Mouse (Mus musculus): ENCODE measurements around the gene Cyp1a1. TPM values are rescaled to one million over a fixed set of nuclear protein-coding genes. Genes with fewer than 3 reads are reported as not detected.

The Cyp1a1 gene
- polyA plus RNA-seq, 1 experiment: 37.7 TPM

GRCm38 (mm10) chr9:57666536-57666935 is 21.2 kb upstream of the Cyp1a1 start:
- no peak for TF ChIP-seq POLR2A (IDR thresholded peaks at IDR 0.05; ENCODE audit: borderline replicate concordance, extremely low read depth, low read depth, low read length)
- no peak for TF ChIP-seq CTCF (IDR thresholded peaks at IDR 0.05; ENCODE audit: insufficient read depth, low read length)
- H3K4me1 ChIP-seq (ENCODE audit: control insufficient read depth, insufficient read depth, low read length): peaks cover 18% of the 10 kb centered on the region
- no peak for DNase-seq
- H3K4me3 ChIP-seq (replicated peaks; ENCODE audit: extremely low read depth, low read depth, low read length): no peak overlapping the region
- 72% methylated on average over 8 of the region's 8 CpGs for WGBS

- Histone ChIP-seq H3K4me3 (replicated peaks; ENCODE audit: extremely low read depth, low read depth, low read length) (no peak overlapping the region), H3K4me1 (ENCODE audit: control insufficient read depth, insufficient read depth, low read length) (peaks cover 19% of the 10 kb centered on the region)
- WGBS: 60% methylated on average over 3 of the region's 3 CpGs
- DNase-seq: no peak
- no peak for TF ChIP-seq CTCF (IDR thresholded peaks at IDR 0.05; ENCODE audit: insufficient read depth, low read length)
- no peak for TF ChIP-seq POLR2A (IDR thresholded peaks at IDR 0.05; ENCODE audit: borderline replicate concordance, extremely low read depth, low read depth, low read length)
Observed at GRCm38 (mm10) chr9:57667136-57667535, 20.6 kb upstream of the Cyp1a1 start.

GRCm38 (mm10) chr9:57667817-57668216 is 19.9 kb upstream of the Cyp1a1 start:
- no peak for DNase-seq
- WGBS: 45% methylated on average over 11 of the region's 11 CpGs
- peaks cover 19% of the 10 kb centered on the region for H3K4me1 ChIP-seq (ENCODE audit: control insufficient read depth, insufficient read depth, low read length)
- H3K4me3 ChIP-seq (replicated peaks; ENCODE audit: extremely low read depth, low read depth, low read length): no peak overlapping the region
- TF ChIP-seq POLR2A (IDR thresholded peaks at IDR 0.05; ENCODE audit: borderline replicate concordance, extremely low read depth, low read depth, low read length) (peak; percentile 52; the same call in 1 of the 2 replicates), CTCF (IDR thresholded peaks at IDR 0.05; ENCODE audit: insufficient read depth, low read length) (no peak)

GRCm38 (mm10) chr9:57668277-57668676 is 19.5 kb upstream of the Cyp1a1 start:
- Histone ChIP-seq H3K4me3 (replicated peaks; ENCODE audit: extremely low read depth, low read depth, low read length) (no peak overlapping the region), H3K4me1 (ENCODE audit: control insufficient read depth, insufficient read depth, low read length) (peaks cover 19% of the 10 kb centered on the region)
- 11% methylated on average over 1 of the region's 1 CpGs for WGBS
- TF ChIP-seq POLR2A (IDR thresholded peaks at IDR 0.05; ENCODE audit: borderline replicate concordance, extremely low read depth, low read depth, low read length) (no peak), CTCF (IDR thresholded peaks at IDR 0.05; ENCODE audit: insufficient read depth, low read length) (no peak)
- DNase-seq: no peak

GRCm38 (mm10) chr9:57669566-57669965 is 18.2 kb upstream of the Cyp1a1 start:
- no peak overlapping the region for H3K4me3 ChIP-seq (replicated peaks; ENCODE audit: extremely low read depth, low read depth, low read length)
- WGBS: 76% methylated on average over 3 of the region's 3 CpGs
- DNase-seq: no peak
- TF ChIP-seq CTCF (IDR thresholded peaks at IDR 0.05; ENCODE audit: insufficient read depth, low read length): no peak
- no peak for TF ChIP-seq POLR2A (IDR thresholded peaks at IDR 0.05; ENCODE audit: borderline replicate concordance, extremely low read depth, low read depth, low read length)
- H3K4me1 ChIP-seq (ENCODE audit: control insufficient read depth, insufficient read depth, low read length): peaks cover 19% of the 10 kb centered on the region

GRCm38 (mm10) chr9:57671037-57671436 is 16.7 kb upstream of the Cyp1a1 start:
- DNase-seq: no peak
- TF ChIP-seq POLR2A (IDR thresholded peaks at IDR 0.05; ENCODE audit: borderline replicate concordance, extremely low read depth, low read depth, low read length) (no peak), CTCF (IDR thresholded peaks at IDR 0.05; ENCODE audit: insufficient read depth, low read length) (no peak)
- no peak overlapping the region for H3K4me3 ChIP-seq (replicated peaks; ENCODE audit: extremely low read depth, low read depth, low read length)
- H3K4me1 ChIP-seq (ENCODE audit: control insufficient read depth, insufficient read depth, low read length): peaks cover 19% of the 10 kb centered on the region
- 93% methylated on average over 4 of the region's 4 CpGs for WGBS

GRCm38 (mm10) chr9:57671500-57671899 is 16.2 kb upstream of the Cyp1a1 start:
- TF ChIP-seq POLR2A (IDR thresholded peaks at IDR 0.05; ENCODE audit: borderline replicate concordance, extremely low read depth, low read depth, low read length) (no peak), CTCF (IDR thresholded peaks at IDR 0.05; ENCODE audit: insufficient read depth, low read length) (no peak)
- DNase-seq: no peak
- Histone ChIP-seq H3K4me1 (ENCODE audit: control insufficient read depth, insufficient read depth, low read length) (peaks cover 17% of the 10 kb centered on the region), H3K4me3 (replicated peaks; ENCODE audit: extremely low read depth, low read depth, low read length) (no peak overlapping the region)
- WGBS: 66% methylated on average over 5 of the region's 5 CpGs

GRCm38 (mm10) chr9:57681411-57681810 is 6.3 kb upstream of the Cyp1a1 start:
- Histone ChIP-seq H3K4me3 (replicated peaks; ENCODE audit: extremely low read depth, low read depth, low read length) (no peak overlapping the region), H3K4me1 (ENCODE audit: control insufficient read depth, insufficient read depth, low read length) (no peaks in the 10 kb centered on the region)
- no peak for DNase-seq
- 82% methylated on average over 10 of the region's 10 CpGs for WGBS
- TF ChIP-seq CTCF (IDR thresholded peaks at IDR 0.05; ENCODE audit: insufficient read depth, low read length) (no peak), POLR2A (IDR thresholded peaks at IDR 0.05; ENCODE audit: borderline replicate concordance, extremely low read depth, low read depth, low read length) (no peak)

- H3K4me3 ChIP-seq (replicated peaks; ENCODE audit: extremely low read depth, low read depth, low read length): no peak within 1 kb of the TSS
- no peaks in the 10 kb centered on the region for H3K4me1 ChIP-seq (ENCODE audit: control insufficient read depth, insufficient read depth, low read length)
- WGBS: 81% methylated on average over 5 of the region's 5 CpGs
- DNase-seq: no peak
- TF ChIP-seq POLR2A (IDR thresholded peaks at IDR 0.05; ENCODE audit: borderline replicate concordance, extremely low read depth, low read depth, low read length): no peak
- TF ChIP-seq CTCF (IDR thresholded peaks at IDR 0.05; ENCODE audit: insufficient read depth, low read length): no peak
Observed at GRCm38 (mm10) chr9:57683520-57683919, 4.2 kb upstream of the Cyp1a1 start, which contains the start of gene Cyp1a2. Gene Cyp1a2 (minus strand): TSS chr9:57683703.

- 88% methylated on average over 5 of the region's 5 CpGs for WGBS
- TF ChIP-seq POLR2A (IDR thresholded peaks at IDR 0.05; ENCODE audit: borderline replicate concordance, extremely low read depth, low read depth, low read length): no peak
- TF ChIP-seq CTCF (IDR thresholded peaks at IDR 0.05; ENCODE audit: insufficient read depth, low read length): no peak
- DNase-seq: no peak
- Histone ChIP-seq H3K4me1 (ENCODE audit: control insufficient read depth, insufficient read depth, low read length) (peaks cover 6% of the 10 kb centered on the region; the same call in 1 of the 2 replicates), H3K4me3 (replicated peaks; ENCODE audit: extremely low read depth, low read depth, low read length) (no peak overlapping the region)
Observed at GRCm38 (mm10) chr9:57686011-57686410, 1.7 kb upstream of the Cyp1a1 start.

Measured in lung, adult 2 months (tissue).